Mouse (Mus musculus) embryonic facial prominence, embryonic 11.5 days (tissue): ENCODE measurements around the gene Coro1a. TPM values are rescaled to one million over a fixed set of nuclear protein-coding genes. Genes with fewer than 3 reads are reported as not detected.

Experiments used
- ATAC-seq: fragments of 200-750 bp; cut with Nextera tagmentation; replicated peaks from 2 replicates; pipeline ENCODE4 v1.8.0; 2017; ENCODE audit warnings: low read depth; ENCODE audit not compliant: insufficient number of reproducible peaks, low FRiP score, low TSS enrichment
- DNase-seq: peaks from one replicate; pipeline ENCODE4 v3.0.0-alpha.2; 2015; ENCODE audit warnings: low spot score
- H3K27ac ChIP-seq: fragments of 300-500 bp; sonication (generic); replicated peaks from 2 replicates; pipeline ENCODE4 v1.5.1; 2014; ENCODE audit warnings: mild to moderate bottlenecking, low read depth, low read length, control low read depth
- H3K27me3 ChIP-seq: fragments of 300-500 bp; sonication (generic); 2 replicates; pipeline ENCODE4 v1.6.1; 2014; ENCODE audit warnings: mild to moderate bottlenecking, low read length, moderate library complexity, mixed read lengths; ENCODE audit not compliant: control insufficient read depth, insufficient read depth
- H3K36me3 ChIP-seq: fragments of 300-500 bp; sonication (generic); replicated peaks from 2 replicates; pipeline ENCODE4 v1.6.1; 2014; ENCODE audit warnings: low read depth, mild to moderate bottlenecking, low read length, moderate library complexity, mixed read lengths; ENCODE audit not compliant: control insufficient read depth, insufficient read depth
- H3K4me1 ChIP-seq: fragments of 300-500 bp; sonication (generic); 2 replicates; pipeline ENCODE4 v1.6.1; 2014; ENCODE audit warnings: low read length, mixed read lengths; ENCODE audit not compliant: control insufficient read depth, insufficient read depth
- H3K4me2 ChIP-seq: fragments of 300-500 bp; sonication (generic); 2 replicates; pipeline ENCODE4 v1.6.1; 2014; ENCODE audit warnings: low read depth, mild to moderate bottlenecking, control low read depth, low read length, moderate library complexity
- H3K4me3 ChIP-seq: fragments of 300-500 bp; sonication (generic); 2 replicates; pipeline ENCODE4 v1.5.1; 2014; ENCODE audit warnings: low read depth, low read length, control low read depth
- H3K9ac ChIP-seq: fragments of 300-500 bp; sonication (generic); replicated peaks from 2 replicates; pipeline ENCODE4 v1.6.1; 2014; ENCODE audit warnings: mild to moderate bottlenecking, control low read depth, low read length
- H3K9me3 ChIP-seq: fragments of 300-500 bp; sonication (generic); replicated peaks from 2 replicates; pipeline ENCODE4 v1.6.1; 2016; ENCODE audit warnings: mild to moderate bottlenecking, low read length, inconsistent platforms, mixed read lengths; ENCODE audit not compliant: control insufficient read depth
- WGBS: fragments of 180-500 bp; shearing (Covaris S2); extraction: QIAGEN DNeasy Blood & Tissue Kit; methylation state at CpG from one replicate; pipeline ENCODE4 v1.1.7; 2014; 5-methylcytosine and 5-hydroxymethylcytosine counted together
- polyA plus RNA-seq: library from polyadenylated mRNA; unstranded; fragments of >200 nt; fragmentation: Nextera tagmentation; extraction: Ambion mirVana; gene quantifications from 2 replicates; pipeline ENCODE4 v1.2.1, GENCODE M21; 2014

The Coro1a gene
- polyA plus RNA-seq, 1 experiment from 2014 or later: 37.5 TPM

DNA sequence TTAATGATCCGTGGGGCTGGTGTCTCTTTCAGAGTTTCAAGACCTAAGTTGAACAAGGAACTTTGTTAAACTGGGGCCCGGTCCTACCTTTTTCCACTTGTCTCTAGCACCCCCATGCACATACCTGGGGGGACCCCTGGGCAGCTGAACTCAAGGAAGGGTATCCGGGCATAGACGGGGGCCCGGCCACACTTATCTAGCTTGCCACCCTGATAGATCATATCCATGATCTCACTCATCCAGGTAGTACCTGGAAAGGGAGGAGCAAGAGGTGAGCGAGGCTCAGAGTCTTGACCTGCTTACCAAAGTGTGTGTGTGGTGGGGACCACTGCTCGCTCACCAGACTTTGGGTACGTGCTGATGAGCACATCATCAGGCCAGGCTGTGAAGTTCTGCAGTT lies 32.5 kb downstream of the Coro1a start:
- 0 out of 2 replicates have a peak, but pooled peaks cover 4% of the 10 kb centered on the region for H3K36me3 ChIP-seq
- H3K4me3 ChIP-seq: no peak overlapping the region
- H3K9me3 ChIP-seq: no peaks in the 10 kb centered on the region
- WGBS: 93% methylated on average over 8 of the region's 8 CpGs
- ATAC-seq (no peak), DNase-seq (no peak)
- H3K4me2 ChIP-seq: no peak overlapping the region
- no peak overlapping the region for H3K9ac ChIP-seq
- no peaks in the 10 kb centered on the region for H3K27me3 ChIP-seq
- H3K27ac ChIP-seq: no peak overlapping the region
- no peaks in the 10 kb centered on the region for H3K4me1 ChIP-seq

DNA sequence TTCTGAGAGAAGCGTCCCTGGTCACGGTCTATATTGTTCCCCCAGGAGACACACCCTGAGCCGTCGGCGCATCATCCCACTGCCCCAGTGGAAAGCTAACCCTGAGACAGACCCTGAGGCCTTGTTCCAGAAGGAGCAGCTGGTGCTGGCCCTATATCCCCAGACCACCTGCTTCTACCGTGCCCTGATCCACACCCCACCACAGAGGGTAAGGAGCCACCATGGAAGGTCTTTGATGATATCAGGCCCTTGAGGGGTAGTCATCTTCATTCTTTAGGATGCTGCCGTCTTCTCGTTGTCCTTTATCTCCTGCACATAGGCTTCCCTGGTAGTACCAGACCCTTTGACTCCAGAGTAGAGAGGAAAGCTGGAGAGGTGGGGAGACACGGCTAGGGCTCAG lies 35.5 kb downstream of the Coro1a start:
- DNase-seq (no peak), ATAC-seq (no peak)
- Histone ChIP-seq H3K9me3 (no peaks in the 10 kb centered on the region), H3K27ac (no peak overlapping the region), H3K4me3 (no peak overlapping the region), H3K9ac (no peak overlapping the region), H3K27me3 (no peaks in the 10 kb centered on the region), H3K4me2 (no peak overlapping the region), H3K4me1 (no peaks in the 10 kb centered on the region), H3K36me3 (0 out of 2 replicates have a peak, but pooled peaks cover 4% of the 10 kb centered on the region)
- WGBS: 96% methylated on average over 9 of the region's 9 CpGs

DNA sequence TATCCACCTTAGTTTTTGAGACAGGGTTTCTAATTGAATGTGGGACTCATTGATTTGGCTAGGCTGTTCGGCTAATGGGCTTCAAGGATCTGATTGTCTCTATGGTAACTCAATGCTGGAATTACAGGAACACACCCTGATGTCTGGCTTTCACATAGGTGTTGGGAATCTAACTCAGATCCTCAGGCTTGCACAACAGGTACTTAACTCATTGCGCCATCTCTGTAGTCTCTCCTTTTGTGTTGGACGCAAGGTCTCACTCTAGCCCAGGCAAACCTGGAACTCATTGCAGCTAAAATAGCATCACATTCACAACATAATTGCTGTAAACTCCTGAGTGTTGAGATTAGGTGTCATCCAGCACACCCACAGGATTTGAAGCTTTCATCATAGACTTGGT lies 37.4 kb downstream of the Coro1a start:
- WGBS: 94% methylated on average over 3 of the region's 3 CpGs
- Histone ChIP-seq H3K4me3 (no peak overlapping the region), H3K9me3 (no peaks in the 10 kb centered on the region), H3K27me3 (no peaks in the 10 kb centered on the region), H3K36me3 (peaks cover 7% of the 10 kb centered on the region; the same call in 1 of the 2 replicates), H3K9ac (no peak overlapping the region), H3K4me2 (no peak overlapping the region), H3K4me1 (no peaks in the 10 kb centered on the region), H3K27ac (no peak overlapping the region)
- ATAC-seq (no peak), DNase-seq (no peak)

DNA sequence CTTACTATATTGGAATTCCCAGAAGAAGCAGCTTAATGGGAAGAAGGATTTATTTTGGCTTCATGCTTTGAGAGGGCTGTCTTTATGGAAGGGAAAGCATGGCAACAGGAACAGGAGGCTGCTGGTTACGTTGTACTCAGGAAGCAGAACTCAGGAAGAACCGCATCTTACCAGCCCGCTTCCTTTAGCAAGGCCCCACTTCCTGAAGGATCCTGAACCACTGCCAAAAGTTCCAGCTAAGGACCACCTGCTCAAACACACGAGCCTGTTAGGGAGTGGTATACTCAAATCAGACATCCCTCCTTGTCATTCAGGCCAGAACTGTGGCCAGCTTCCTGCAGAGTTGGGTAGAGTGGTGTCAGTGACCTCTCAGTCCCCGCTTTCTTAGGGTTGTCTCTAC lies 39.1 kb downstream of the Coro1a start:
- H3K9ac ChIP-seq: no peak overlapping the region
- no peaks in the 10 kb centered on the region for H3K9me3 ChIP-seq
- H3K27ac ChIP-seq: no peak overlapping the region
- 88% methylated on average over 5 of the region's 5 CpGs for WGBS
- DNase-seq (no peak), ATAC-seq (no peak)
- no peaks in the 10 kb centered on the region for H3K27me3 ChIP-seq
- H3K4me2 ChIP-seq: no peak overlapping the region
- H3K36me3 ChIP-seq: peaks cover 7% of the 10 kb centered on the region; the same call in 1 of the 2 replicates
- no peaks in the 10 kb centered on the region for H3K4me1 ChIP-seq
- H3K4me3 ChIP-seq: no peak overlapping the region

DNA sequence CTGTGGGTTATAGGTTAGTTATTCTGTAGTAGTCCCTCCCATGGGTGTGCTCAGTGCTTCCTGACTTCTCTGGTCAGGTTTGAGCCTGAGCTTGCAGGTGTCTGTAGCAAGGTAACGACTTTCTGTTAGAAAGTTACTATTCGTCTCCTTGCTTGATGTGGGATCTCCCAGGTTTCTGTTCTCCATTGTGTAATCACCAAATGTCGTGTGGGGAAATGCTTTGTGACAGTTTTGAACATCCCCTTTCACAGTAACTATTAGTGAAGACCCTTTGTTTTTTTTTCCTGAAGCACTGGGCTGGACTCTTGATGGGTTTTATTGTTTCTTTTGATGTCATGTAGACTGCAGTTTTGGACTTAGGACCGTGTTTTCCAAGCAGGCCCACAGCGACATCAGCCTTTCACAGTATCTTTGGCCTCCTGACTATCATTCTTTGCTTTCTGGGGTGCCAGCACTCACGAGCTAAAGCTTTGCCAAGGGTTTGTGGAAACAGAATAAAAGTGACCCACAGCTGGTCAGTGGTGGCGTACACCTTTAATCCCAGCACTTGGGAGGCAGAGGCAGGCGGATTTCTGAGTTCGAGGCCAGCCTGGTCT lies 40.0 kb downstream of the Coro1a start:
- H3K36me3 ChIP-seq: peaks cover 7% of the 10 kb centered on the region; the same call in 1 of the 2 replicates

DNA sequence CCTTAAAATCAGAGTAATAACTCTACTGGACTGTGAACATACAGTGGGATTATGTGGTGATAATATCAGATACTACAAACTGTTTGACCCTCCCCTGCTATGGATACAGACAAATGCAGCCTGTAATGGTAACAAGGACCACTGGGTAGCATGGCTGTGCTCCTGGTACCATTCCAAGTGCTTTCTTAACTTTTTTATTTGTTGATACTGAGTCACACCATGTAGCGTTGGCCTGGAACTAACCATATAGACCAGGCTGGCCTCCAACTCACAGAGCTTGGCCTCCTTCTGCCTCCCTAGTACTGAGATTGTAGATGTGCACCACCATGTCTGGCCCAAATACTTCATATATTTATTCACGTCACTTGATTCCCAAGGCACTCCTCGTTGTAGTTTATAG lies 42.3 kb downstream of the Coro1a start:
- Histone ChIP-seq H3K4me1 (no peaks in the 10 kb centered on the region), H3K4me3 (no peak overlapping the region), H3K27ac (no peak overlapping the region), H3K4me2 (no peak overlapping the region), H3K27me3 (no peaks in the 10 kb centered on the region), H3K36me3 (peaks cover 3% of the 10 kb centered on the region; the same call in 1 of the 2 replicates), H3K9me3 (no peaks in the 10 kb centered on the region), H3K9ac (no peak overlapping the region)
- no peak for ATAC-seq
- no peak for DNase-seq
- WGBS: 94% methylated on average over 3 of the region's 3 CpGs

More for the DNA sequence above, 40.0 kb downstream of the Coro1a start:
- H3K4me1 ChIP-seq: no peaks in the 10 kb centered on the region
- no peaks in the 10 kb centered on the region for H3K27me3 ChIP-seq
- ATAC-seq (no peak), DNase-seq (no peak)
- H3K4me2 ChIP-seq: no peak overlapping the region
- no peak overlapping the region for H3K27ac ChIP-seq
- H3K4me3 ChIP-seq: no peak overlapping the region
- WGBS: 87% methylated on average over 9 of the region's 9 CpGs
- no peaks in the 10 kb centered on the region for H3K9me3 ChIP-seq
- no peak overlapping the region for H3K9ac ChIP-seq

DNA sequence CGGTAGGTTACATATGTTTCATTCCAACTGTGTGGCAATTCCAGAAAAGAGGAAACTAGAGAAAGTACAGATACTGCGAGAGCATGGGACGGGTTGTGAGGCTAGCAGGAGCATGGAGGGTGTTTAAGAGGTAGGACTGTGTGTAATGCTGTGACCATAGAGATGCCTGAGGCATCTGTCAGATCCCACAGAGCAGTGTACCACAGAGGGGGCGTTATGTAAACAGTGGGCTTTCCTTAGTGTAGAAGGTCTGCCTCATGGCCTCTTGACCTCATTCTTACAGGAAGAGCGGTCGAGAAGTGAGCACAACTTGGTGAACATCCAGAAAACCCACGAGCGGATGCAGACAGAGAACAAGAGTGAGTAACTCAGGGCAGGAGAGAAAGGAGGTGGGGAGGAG lies 43.9 kb downstream of the Coro1a start:
- Histone ChIP-seq H3K27ac (no peak overlapping the region), H3K4me1 (no peaks in the 10 kb centered on the region), H3K27me3 (no peaks in the 10 kb centered on the region), H3K9ac (no peak overlapping the region), H3K4me3 (no peak overlapping the region), H3K4me2 (no peak overlapping the region), H3K9me3 (no peaks in the 10 kb centered on the region), H3K36me3 (peaks cover 3% of the 10 kb centered on the region; the same call in 1 of the 2 replicates)
- ATAC-seq (no peak; the same call in 1 of the 2 replicates), DNase-seq (no peak)
- 61% methylated on average over 8 of the region's 8 CpGs for WGBS

DNA sequence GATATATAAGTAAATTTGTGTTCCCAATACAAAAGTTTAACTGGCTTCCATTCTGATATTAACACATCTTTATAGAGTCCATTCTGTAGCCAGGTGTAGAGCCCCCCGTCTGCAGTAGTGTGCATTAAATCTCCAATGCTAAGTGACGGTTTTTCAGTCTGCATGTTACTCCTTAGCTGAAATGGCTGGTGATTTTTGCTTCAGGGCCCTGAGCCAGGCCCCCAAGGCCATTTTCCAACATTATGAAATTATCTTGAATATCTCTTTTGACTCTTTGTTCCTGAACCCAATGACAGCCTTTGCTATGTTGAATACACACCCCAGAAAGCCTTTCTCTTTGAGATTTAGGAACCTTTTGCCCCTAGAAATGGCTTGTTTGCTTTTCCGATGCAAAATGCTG lies 47.8 kb downstream of the Coro1a start:
- H3K27me3 ChIP-seq: no peaks in the 10 kb centered on the region
- 85% methylated on average over 3 of the region's 3 CpGs for WGBS
- no peak overlapping the region for H3K4me3 ChIP-seq
- H3K9me3 ChIP-seq: no peaks in the 10 kb centered on the region
- ATAC-seq (no peak), DNase-seq (no peak)
- H3K9ac ChIP-seq: no peak overlapping the region
- H3K4me2 ChIP-seq: no peak overlapping the region
- no peaks in the 10 kb centered on the region for H3K4me1 ChIP-seq
- no peaks in the 10 kb centered on the region; the same call in 1 of the 2 replicates for H3K36me3 ChIP-seq
- no peak overlapping the region for H3K27ac ChIP-seq
